Mouse (Mus musculus): ENCODE measurements at regions not wholly inside any gene's neighbourhood (a gene's known extent, or its start where the extent isn't known, plus 50 kb on each side); places are given as distances from the start of the nearest gene placed in this dataset.

- TF ChIP-seq GATA2 (IDR thresholded peaks at IDR 0.05; ENCODE audit: borderline replicate concordance, low read depth, low read length) = no peak
- no peak for TF ChIP-seq CTCF (IDR thresholded peaks at IDR 0.05; ENCODE audit: low read depth, low read length)
- no peak for TF ChIP-seq TAL1 (conservative IDR thresholded peaks at IDR 0.05; ENCODE audit: low read depth, low read length)
- TF ChIP-seq POLR2AphosphoS5 (IDR thresholded peaks at IDR 0.05; ENCODE audit: insufficient replicate concordance, low read depth, low read length) = no peak
Observed at GRCm38 (mm10) chr2:169357400-169357799, 230.1 kb downstream of the Gm11011 start.

GRCm38 (mm10) chr2:169351547-169351946 lies 236.0 kb downstream of the Gm11011 start:
- H3K27me3 ChIP-seq (ENCODE audit: insufficient read depth, low read length) = no peaks in the 10 kb centered on the region
- TF ChIP-seq GATA2 (IDR thresholded peaks at IDR 0.05; ENCODE audit: borderline replicate concordance, low read depth, low read length) = no peak
- no peak for TF ChIP-seq TAL1 (conservative IDR thresholded peaks at IDR 0.05; ENCODE audit: low read depth, low read length)
- no peak for TF ChIP-seq GATA1 (IDR thresholded peaks at IDR 0.05; ENCODE audit: borderline replicate concordance, low read length)
- TF ChIP-seq POLR2AphosphoS5 (IDR thresholded peaks at IDR 0.05; ENCODE audit: insufficient replicate concordance, low read depth, low read length) = no peak
- TF ChIP-seq CTCF (IDR thresholded peaks at IDR 0.05; ENCODE audit: low read depth, low read length) = no peak
- no peak for DNase-seq (ENCODE audit: low spot score)
- H3K9me3 ChIP-seq (replicated peaks) = peaks cover 68% of the 10 kb centered on the region
- H3K4me3 ChIP-seq (ENCODE audit: low read depth, low read length) = no peak overlapping the region
- ATAC-seq (ENCODE audit: extremely low read depth, insufficient number of reproducible peaks, low FRiP score, poor library complexity, severe bottlenecking) = no peak
- no peaks in the 10 kb centered on the region for H3K4me1 ChIP-seq (ENCODE audit: insufficient read depth, low read depth, low read length)
- no peaks in the 10 kb centered on the region for H3K36me3 ChIP-seq (replicated peaks)

More at GRCm38 (mm10) chr2:169357400-169357799, 230.1 kb downstream of the Gm11011 start:
- Histone ChIP-seq H3K4me3 (ENCODE audit: low read depth, low read length) (no peak overlapping the region), H3K4me1 (ENCODE audit: insufficient read depth, low read depth, low read length) (no peaks in the 10 kb centered on the region), H3K36me3 (replicated peaks) (no peaks in the 10 kb centered on the region), H3K9me3 (replicated peaks) (peaks cover 84% of the 10 kb centered on the region), H3K27me3 (ENCODE audit: insufficient read depth, low read length) (no peaks in the 10 kb centered on the region)
- ATAC-seq (ENCODE audit: extremely low read depth, insufficient number of reproducible peaks, low FRiP score, poor library complexity, severe bottlenecking) (no peak), DNase-seq (ENCODE audit: low spot score) (no peak)

GRCm38 (mm10) chr2:169346107-169346506 lies 241.4 kb downstream of the Gm11011 start:
- DNase-seq (ENCODE audit: low spot score) (no peak), ATAC-seq (ENCODE audit: extremely low read depth, insufficient number of reproducible peaks, low FRiP score, poor library complexity, severe bottlenecking) (no peak)
- Histone ChIP-seq H3K27me3 (ENCODE audit: insufficient read depth, low read length) (no peaks in the 10 kb centered on the region), H3K36me3 (replicated peaks) (no peaks in the 10 kb centered on the region), H3K9me3 (replicated peaks) (peaks cover 61% of the 10 kb centered on the region), H3K4me1 (ENCODE audit: insufficient read depth, low read depth, low read length) (no peaks in the 10 kb centered on the region), H3K4me3 (ENCODE audit: low read depth, low read length) (no peak overlapping the region)
- TF ChIP-seq GATA2 (IDR thresholded peaks at IDR 0.05; ENCODE audit: borderline replicate concordance, low read depth, low read length) (no peak), GATA1 (IDR thresholded peaks at IDR 0.05; ENCODE audit: borderline replicate concordance, low read length) (no peak), POLR2AphosphoS5 (IDR thresholded peaks at IDR 0.05; ENCODE audit: insufficient replicate concordance, low read depth, low read length) (no peak), TAL1 (conservative IDR thresholded peaks at IDR 0.05; ENCODE audit: low read depth, low read length) (no peak), CTCF (IDR thresholded peaks at IDR 0.05; ENCODE audit: low read depth, low read length) (no peak)

- no peaks in the 10 kb centered on the region for H3K36me3 ChIP-seq (replicated peaks)
- H3K4me1 ChIP-seq (ENCODE audit: insufficient read depth, low read depth, low read length) = no peaks in the 10 kb centered on the region
- ATAC-seq (ENCODE audit: extremely low read depth, insufficient number of reproducible peaks, low FRiP score, poor library complexity, severe bottlenecking) (no peak), DNase-seq (ENCODE audit: low spot score) (no peak)
- H3K27me3 ChIP-seq (ENCODE audit: insufficient read depth, low read length) = no peaks in the 10 kb centered on the region
- TF ChIP-seq CTCF (IDR thresholded peaks at IDR 0.05; ENCODE audit: low read depth, low read length) (no peak), TAL1 (conservative IDR thresholded peaks at IDR 0.05; ENCODE audit: low read depth, low read length) (no peak), POLR2AphosphoS5 (IDR thresholded peaks at IDR 0.05; ENCODE audit: insufficient replicate concordance, low read depth, low read length) (no peak), GATA1 (IDR thresholded peaks at IDR 0.05; ENCODE audit: borderline replicate concordance, low read length) (no peak), GATA2 (IDR thresholded peaks at IDR 0.05; ENCODE audit: borderline replicate concordance, low read depth, low read length) (no peak)
- peaks cover 53% of the 10 kb centered on the region for H3K9me3 ChIP-seq (replicated peaks)
- no peak overlapping the region for H3K4me3 ChIP-seq (ENCODE audit: low read depth, low read length)
Observed at GRCm38 (mm10) chr2:169319521-169319920, 268.0 kb downstream of the Gm11011 start.

- no peaks in the 10 kb centered on the region for H3K27me3 ChIP-seq (ENCODE audit: insufficient read depth, low read length)
- ATAC-seq (ENCODE audit: extremely low read depth, insufficient number of reproducible peaks, low FRiP score, poor library complexity, severe bottlenecking) (no peak), DNase-seq (ENCODE audit: low spot score) (no peak)
- H3K4me3 ChIP-seq (ENCODE audit: low read depth, low read length) = no peak overlapping the region
- TF ChIP-seq POLR2AphosphoS5 (IDR thresholded peaks at IDR 0.05; ENCODE audit: insufficient replicate concordance, low read depth, low read length) (no peak), GATA2 (IDR thresholded peaks at IDR 0.05; ENCODE audit: borderline replicate concordance, low read depth, low read length) (no peak), GATA1 (IDR thresholded peaks at IDR 0.05; ENCODE audit: borderline replicate concordance, low read length) (no peak), CTCF (IDR thresholded peaks at IDR 0.05; ENCODE audit: low read depth, low read length) (no peak), TAL1 (conservative IDR thresholded peaks at IDR 0.05; ENCODE audit: low read depth, low read length) (no peak)
- no peaks in the 10 kb centered on the region for H3K4me1 ChIP-seq (ENCODE audit: insufficient read depth, low read depth, low read length)
- no peaks in the 10 kb centered on the region for H3K36me3 ChIP-seq (replicated peaks)
- H3K9me3 ChIP-seq (replicated peaks) = peaks cover 62% of the 10 kb centered on the region
Observed at GRCm38 (mm10) chr2:169314396-169314930, 273.1 kb downstream of the Gm11011 start.

GRCm38 (mm10) chr2:169311821-169312220 lies 275.7 kb downstream of the Gm11011 start:
- TF ChIP-seq GATA1 (IDR thresholded peaks at IDR 0.05; ENCODE audit: borderline replicate concordance, low read length) (no peak), CTCF (IDR thresholded peaks at IDR 0.05; ENCODE audit: low read depth, low read length) (no peak), GATA2 (IDR thresholded peaks at IDR 0.05; ENCODE audit: borderline replicate concordance, low read depth, low read length) (no peak), TAL1 (conservative IDR thresholded peaks at IDR 0.05; ENCODE audit: low read depth, low read length) (no peak), POLR2AphosphoS5 (IDR thresholded peaks at IDR 0.05; ENCODE audit: insufficient replicate concordance, low read depth, low read length) (no peak)
- Histone ChIP-seq H3K4me3 (ENCODE audit: low read depth, low read length) (no peak overlapping the region), H3K27me3 (ENCODE audit: insufficient read depth, low read length) (no peaks in the 10 kb centered on the region), H3K4me1 (ENCODE audit: insufficient read depth, low read depth, low read length) (no peaks in the 10 kb centered on the region), H3K36me3 (replicated peaks) (no peaks in the 10 kb centered on the region), H3K9me3 (replicated peaks) (peaks cover 65% of the 10 kb centered on the region)
- no peak for DNase-seq (ENCODE audit: low spot score)
- no peak for ATAC-seq (ENCODE audit: extremely low read depth, insufficient number of reproducible peaks, low FRiP score, poor library complexity, severe bottlenecking)
